Mouse (Mus musculus) limb, embryonic 12.5 days (tissue): Measurements from ENCODE around the gene Trmt1. TPM values are rescaled to one million over a fixed set of nuclear protein-coding genes. Genes with fewer than 3 reads are reported as not detected.

Experiments used
- ATAC-seq: fragments of 200-750 bp; cut with Nextera tagmentation; 2 replicates; pipeline ENCODE4 v1.8.0; 2017; ENCODE audit warnings: low read depth, moderate TSS enrichment; ENCODE audit not compliant: insufficient number of reproducible peaks, insufficient read depth, low FRiP score, low TSS enrichment
- H3K27ac ChIP-seq: fragments of 300-500 bp; sonication (generic); 2 replicates; pipeline ENCODE4 v1.5.1; 2016; ENCODE audit warnings: mild to moderate bottlenecking, moderate library complexity
- H3K27me3 ChIP-seq: fragments of 300-500 bp; sonication (generic); 2 replicates; pipeline ENCODE4 v1.6.1; 2016; ENCODE audit warnings: mild to moderate bottlenecking, moderate library complexity
- H3K36me3 ChIP-seq: fragments of 300-500 bp; sonication (generic); 2 replicates; pipeline ENCODE4 v1.6.1; 2016; ENCODE audit warnings: mild to moderate bottlenecking, moderate library complexity
- H3K4me1 ChIP-seq: fragments of 300-500 bp; sonication (generic); replicated peaks from 2 replicates; pipeline ENCODE4 v1.6.1; 2016
- H3K4me2 ChIP-seq: fragments of 300-500 bp; sonication (generic); 2 replicates; pipeline ENCODE4 v1.6.1; 2016; ENCODE audit warnings: mild to moderate bottlenecking, moderate library complexity
- H3K4me3 ChIP-seq: fragments of 300-500 bp; sonication (generic); replicated peaks from 2 replicates; pipeline ENCODE4 v1.5.1; 2016; ENCODE audit warnings: mild to moderate bottlenecking
- H3K9ac ChIP-seq: fragments of 300-500 bp; sonication (generic); replicated peaks from 2 replicates; pipeline ENCODE4 v1.6.1; 2016; ENCODE audit warnings: mild to moderate bottlenecking, moderate library complexity
- H3K9me3 ChIP-seq: fragments of 300-500 bp; sonication (generic); 2 replicates; pipeline ENCODE4 v1.6.1; 2016; ENCODE audit warnings: mild to moderate bottlenecking, moderate library complexity
- WGBS: fragments of 180-500 bp; shearing (Covaris S2); methylation state at CpG from one replicate; pipeline ENCODE4 v1.1.7; 2016; 5-methylcytosine and 5-hydroxymethylcytosine counted together
- polyA plus RNA-seq: library from polyadenylated mRNA; unstranded; fragments of >200 nt; fragmentation: Nextera tagmentation; extraction: Ambion mirVana; gene quantifications from 2 replicates; pipeline ENCODE4 v1.2.1, GENCODE M21; 2016

Gene Trmt1
- polyA plus RNA-seq, 1 experiment from 2014 or later, result 66.9 TPM

- H3K27ac ChIP-seq, result peak overlapping the region; percentile 81
- WGBS, result 2% methylated on average over 14 of the region's 14 CpGs
- 0 out of 2 replicates have a peak overlapping the region, but pooled peaks have one; percentile 27 for H3K9ac ChIP-seq
- H3K27me3 ChIP-seq, result no peaks in the 10 kb centered on the region
- ATAC-seq, result no peak
- H3K4me3 ChIP-seq, result peak overlapping the region; percentile 29
- H3K36me3 ChIP-seq, result no peaks in the 10 kb centered on the region
- H3K4me1 ChIP-seq, result peaks cover 22% of the 10 kb centered on the region
- peak overlapping the region; percentile 51 for H3K4me2 ChIP-seq
- no peaks in the 10 kb centered on the region for H3K9me3 ChIP-seq
Observed at GRCm38 (mm10) chr8:84647461-84647901, 38.6 kb upstream of the Trmt1 start.

- Histone ChIP-seq H3K4me1 (peaks cover 34% of the 10 kb centered on the region), H3K9ac (no peak overlapping the region), H3K9me3 (no peaks in the 10 kb centered on the region), H3K36me3 (no peaks in the 10 kb centered on the region), H3K4me2 (no peak overlapping the region), H3K4me3 (no peak overlapping the region), H3K27me3 (no peaks in the 10 kb centered on the region), H3K27ac (peak overlapping the region; percentile 89)
- ATAC-seq, result no peak; the same call in 1 of the 2 replicates
- WGBS, result 38% methylated on average over 3 of the region's 3 CpGs
Observed at GRCm38 (mm10) chr8:84650213-84650612, 35.9 kb upstream of the Trmt1 start.

- peaks cover 56% of the 10 kb centered on the region for H3K4me1 ChIP-seq
- H3K9me3 ChIP-seq, result no peaks in the 10 kb centered on the region
- H3K27ac ChIP-seq, result peak overlapping the region; percentile 83
- no peaks in the 10 kb centered on the region for H3K27me3 ChIP-seq
- H3K9ac ChIP-seq, result no peak overlapping the region
- H3K4me3 ChIP-seq, result peak overlapping the region; percentile 3; the same call in 1 of the 2 replicates
- H3K36me3 ChIP-seq, result no peaks in the 10 kb centered on the region
- peak overlapping the region; percentile 29 for H3K4me2 ChIP-seq
- WGBS, result 30% methylated on average over 9 of the region's 9 CpGs
- no peak for ATAC-seq
Observed at GRCm38 (mm10) chr8:84653092-84653631, 32.9 kb upstream of the Trmt1 start.

- H3K9me3 ChIP-seq, result no peaks in the 10 kb centered on the region
- H3K27ac ChIP-seq, result peak overlapping the region; percentile 100
- no peaks in the 10 kb centered on the region for H3K36me3 ChIP-seq
- peak overlapping the region; percentile 37; the same call in 1 of the 2 replicates for H3K4me3 ChIP-seq
- ATAC-seq, result no peak
- 37% methylated on average over 4 of the region's 4 CpGs for WGBS
- H3K4me2 ChIP-seq, result peak overlapping the region; percentile 76
- no peaks in the 10 kb centered on the region for H3K27me3 ChIP-seq
- peaks cover 65% of the 10 kb centered on the region for H3K4me1 ChIP-seq
- H3K9ac ChIP-seq, result no peak overlapping the region
Observed at GRCm38 (mm10) chr8:84654597-84654996, 31.5 kb upstream of the Trmt1 start.

GRCm38 (mm10) chr8:84655336-84656190 lies 30.5 kb upstream of the Trmt1 start:
- whole genome bisulfite sequencing, result 0% methylated on average over 15 of the region's 15 CpGs

GRCm38 (mm10) chr8:84656191-84656525 lies 29.9 kb upstream of the Trmt1 start:
- Histone ChIP-seq H3K4me3 (peak overlapping the region; percentile 37), H3K36me3 (no peaks in the 10 kb centered on the region), H3K9ac (peak overlapping the region; percentile 69), H3K9me3 (no peaks in the 10 kb centered on the region), H3K4me2 (peak overlapping the region; percentile 76), H3K27me3 (no peaks in the 10 kb centered on the region), H3K4me1 (peaks cover 66% of the 10 kb centered on the region), H3K27ac (peak overlapping the region; percentile 100)
- peak; percentile 44 for ATAC-seq
- WGBS, result 0% methylated on average over 10 of the region's 10 CpGs

More at GRCm38 (mm10) chr8:84655336-84656190, 30.5 kb upstream of the Trmt1 start:
- H3K27me3 ChIP-seq, result no peaks in the 10 kb centered on the region
- ATAC-seq, result peak; percentile 71
- no peaks in the 10 kb centered on the region for H3K36me3 ChIP-seq
- peaks cover 68% of the 10 kb centered on the region for H3K4me1 ChIP-seq
- peak overlapping the region; percentile 100 for H3K27ac ChIP-seq
- H3K9ac ChIP-seq, result peak overlapping the region; percentile 69
- H3K4me3 ChIP-seq, result peak overlapping the region; percentile 37
- no peaks in the 10 kb centered on the region for H3K9me3 ChIP-seq
- peak overlapping the region; percentile 76 for H3K4me2 ChIP-seq

- no peaks in the 10 kb centered on the region for H3K36me3 ChIP-seq
- H3K9ac ChIP-seq, result peak overlapping the region; percentile 69
- peak; percentile 44 for ATAC-seq
- H3K9me3 ChIP-seq, result no peaks in the 10 kb centered on the region
- H3K4me3 ChIP-seq, result peak overlapping the region; percentile 37
- whole genome bisulfite sequencing, result under 1% methylated on average over 23 of the region's 23 CpGs
- H3K4me1 ChIP-seq, result peaks cover 63% of the 10 kb centered on the region
- peak overlapping the region; percentile 100 for H3K27ac ChIP-seq
- H3K4me2 ChIP-seq, result peak overlapping the region; percentile 76
- H3K27me3 ChIP-seq, result no peaks in the 10 kb centered on the region
Observed at GRCm38 (mm10) chr8:84656641-84657126, 29.4 kb upstream of the Trmt1 start.

GRCm38 (mm10) chr8:84657203-84657602 lies 28.9 kb upstream of the Trmt1 start:
- no peak for ATAC-seq
- no peaks in the 10 kb centered on the region for H3K36me3 ChIP-seq
- peak overlapping the region; percentile 100 for H3K27ac ChIP-seq
- peak overlapping the region; percentile 76 for H3K4me2 ChIP-seq
- peak overlapping the region; percentile 37 for H3K4me3 ChIP-seq
- peaks cover 63% of the 10 kb centered on the region for H3K4me1 ChIP-seq
- H3K27me3 ChIP-seq, result no peaks in the 10 kb centered on the region
- no peaks in the 10 kb centered on the region for H3K9me3 ChIP-seq
- H3K9ac ChIP-seq, result peak overlapping the region; percentile 69; the same call in 1 of the 2 replicates

GRCm38 (mm10) chr8:84657680-84658079 lies 28.4 kb upstream of the Trmt1 start:
- ATAC-seq, result no peak
- WGBS, result 36% methylated on average over 4 of the region's 4 CpGs
- Histone ChIP-seq H3K4me2 (peak overlapping the region; percentile 76), H3K4me3 (no peak overlapping the region), H3K27ac (peak overlapping the region; percentile 100), H3K4me1 (peaks cover 63% of the 10 kb centered on the region), H3K9me3 (no peaks in the 10 kb centered on the region), H3K27me3 (no peaks in the 10 kb centered on the region), H3K9ac (no peak overlapping the region), H3K36me3 (no peaks in the 10 kb centered on the region)

- WGBS, result 68% methylated on average over 1 of the region's 1 CpGs
- H3K9me3 ChIP-seq, result no peaks in the 10 kb centered on the region
- no peaks in the 10 kb centered on the region for H3K36me3 ChIP-seq
- peaks cover 68% of the 10 kb centered on the region for H3K4me1 ChIP-seq
- no peaks in the 10 kb centered on the region for H3K27me3 ChIP-seq
- H3K27ac ChIP-seq, result peak overlapping the region; percentile 97; the same call in 1 of the 2 replicates
- H3K4me2 ChIP-seq, result no peak overlapping the region
- no peak overlapping the region for H3K9ac ChIP-seq
- no peak for ATAC-seq
- no peak overlapping the region for H3K4me3 ChIP-seq
Observed at GRCm38 (mm10) chr8:84658951-84659350, 27.2 kb upstream of the Trmt1 start.
